Mouse (Mus musculus) testis, postnatal 10 days (tissue): Measurements from ENCODE around the gene Mysm1.

Experiments used
- DNase-seq: peaks from one replicate; pipeline ENCODE4 v3.0.0; 2021; ENCODE audit warnings: low spot score

Mysm1 gene

DNA sequence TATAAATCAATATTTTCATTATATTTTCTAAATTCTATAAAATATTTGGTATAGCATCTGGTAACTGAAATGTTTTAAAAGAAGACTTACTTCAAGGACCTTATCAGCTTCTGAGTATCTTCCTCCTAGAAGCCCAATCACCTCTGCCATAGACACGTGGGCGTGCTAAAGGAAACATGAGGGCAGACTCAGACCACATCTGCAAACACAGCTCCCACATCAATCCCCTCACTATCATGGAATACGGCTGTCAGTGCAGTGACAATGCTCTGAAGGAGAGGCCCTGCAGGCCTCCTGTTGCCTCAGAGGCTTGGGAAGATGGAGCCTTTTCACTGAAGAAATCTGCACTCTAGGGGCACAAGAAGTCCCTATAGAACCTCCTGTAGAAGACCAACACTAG lies 26.1 kb downstream of the Mysm1 start:
- DNase-seq = no peak

DNA sequence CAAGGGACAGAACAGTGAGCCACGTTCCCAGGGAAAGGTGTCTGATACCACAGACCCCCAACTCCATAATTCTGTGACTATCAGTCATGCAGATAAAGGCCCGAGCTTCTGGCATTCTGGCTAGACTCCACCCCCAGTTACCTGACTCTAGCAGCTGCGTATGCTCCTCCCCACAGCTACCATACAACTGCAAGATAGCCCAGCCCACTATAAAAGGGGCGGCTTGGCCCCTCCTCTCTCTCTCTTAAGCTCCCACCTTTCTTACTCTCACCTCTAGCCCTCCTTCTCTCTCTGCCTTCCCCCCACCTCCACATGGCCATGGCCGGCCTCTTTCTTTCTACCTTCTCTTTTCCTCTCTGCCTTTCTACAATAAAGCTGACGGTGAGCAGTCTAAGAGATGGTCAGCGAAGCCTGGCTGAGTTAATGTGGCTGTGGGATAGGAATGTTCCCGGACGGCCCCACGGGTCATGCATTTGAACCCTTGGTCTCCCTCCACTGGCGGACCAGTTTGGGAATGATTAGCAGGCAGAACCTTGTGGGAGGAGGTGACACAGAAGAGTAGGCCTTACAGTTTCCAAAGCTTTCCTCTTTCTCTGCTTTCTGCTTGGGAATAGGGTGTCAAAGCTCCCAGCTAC lies 37.6 kb downstream of the Mysm1 start:
- DNase-seq = no peak

DNA sequence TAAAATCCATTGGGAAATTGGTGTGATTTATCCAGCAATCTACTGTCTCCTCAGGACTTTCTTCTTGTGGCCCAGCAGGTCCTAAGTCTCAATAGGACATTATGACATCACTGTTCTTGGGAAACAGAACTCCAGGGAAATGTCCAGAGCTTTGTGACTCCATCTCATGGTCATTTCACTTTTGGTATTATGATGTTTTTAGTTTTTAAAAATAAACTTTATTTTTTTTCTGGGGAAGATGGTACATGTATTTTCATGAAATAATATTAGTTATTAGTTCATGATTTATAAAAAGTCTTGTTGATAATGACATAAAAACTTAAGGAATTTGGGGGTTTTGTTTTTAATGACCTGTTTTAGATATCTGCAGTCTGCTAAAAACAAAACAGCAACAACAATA lies 50.2 kb downstream of the Mysm1 start, which contains the start of gene Eqtn:
TSS of gene Eqtn (minus strand) at position 101 of the 400 bp plus-strand sequence.
- no peak for DNase-seq

DNA sequence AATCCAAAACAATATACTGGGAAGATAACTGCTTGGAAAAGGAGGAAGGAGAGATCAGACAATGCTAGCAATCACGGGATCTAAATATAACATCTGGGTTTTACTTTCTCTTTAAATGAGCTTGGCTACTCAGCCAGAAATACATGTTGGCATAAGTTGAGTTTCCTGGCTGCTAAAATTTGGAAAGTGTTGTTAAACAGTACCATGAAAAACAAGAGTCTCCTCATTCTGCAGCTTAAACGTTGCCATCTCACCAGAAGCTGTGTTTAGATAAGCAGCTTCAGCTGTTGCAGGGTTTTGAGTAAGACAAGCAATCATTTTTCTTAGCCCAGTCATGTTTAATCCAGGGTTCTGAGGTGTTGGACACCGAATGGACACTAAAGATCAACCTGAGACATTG lies 77.1 kb downstream of the Mysm1 start:
- no peak for DNase-seq

DNA sequence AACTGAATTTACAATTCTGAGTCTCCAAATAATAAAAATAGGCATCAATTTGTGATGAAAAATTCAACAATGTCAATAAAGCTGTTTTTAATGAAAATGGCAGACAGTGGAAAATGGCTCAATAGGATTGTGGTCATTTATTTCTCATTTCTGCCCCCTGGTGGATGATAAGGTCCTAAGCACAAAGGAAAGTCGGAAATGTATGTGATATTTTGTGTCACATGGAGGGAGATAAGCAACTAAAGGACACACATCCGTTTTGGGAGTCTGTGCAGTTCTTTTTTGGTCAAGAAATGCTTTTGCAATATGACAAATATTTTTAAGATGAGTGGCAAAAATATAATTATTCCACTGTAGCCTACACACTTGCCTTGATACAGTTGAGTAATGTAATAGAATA lies 78.2 kb downstream of the Mysm1 start:
- DNase-seq = no peak
